Mouse (Mus musculus): ENCODE data around the gene Ntm.

The Ntm gene

GRCm38 (mm10) chr9:29222915-29223545 is 739.9 kb downstream of the Ntm start:
- no peak for DNase-seq (ENCODE audit: low read depth)

- DNase-seq (ENCODE audit: low read depth): no peak
Observed at GRCm38 (mm10) chr9:29220941-29221615, 741.9 kb downstream of the Ntm start.

- no peak for DNase-seq (ENCODE audit: low read depth)
Observed at GRCm38 (mm10) chr9:29220493-29220892, 742.4 kb downstream of the Ntm start.

GRCm38 (mm10) chr9:29217951-29218350 is 745.0 kb downstream of the Ntm start:
- no peak for DNase-seq (ENCODE audit: low read depth)

- DNase-seq (ENCODE audit: low read depth): no peak
Observed at GRCm38 (mm10) chr9:29216528-29216927, 746.4 kb downstream of the Ntm start.

GRCm38 (mm10) chr9:29215796-29216195 is 747.1 kb downstream of the Ntm start:
- DNase-seq (ENCODE audit: low read depth): no peak

GRCm38 (mm10) chr9:29215241-29215640 is 747.7 kb downstream of the Ntm start:
- DNase-seq (ENCODE audit: low read depth): no peak

GRCm38 (mm10) chr9:29209243-29209642 is 753.7 kb downstream of the Ntm start:
- no peak for DNase-seq (ENCODE audit: low read depth)

- DNase-seq (ENCODE audit: low read depth): no peak
Observed at GRCm38 (mm10) chr9:29208142-29208541, 754.8 kb downstream of the Ntm start.

- no peak for DNase-seq (ENCODE audit: low read depth)
Observed at GRCm38 (mm10) chr9:29205680-29206079, 757.3 kb downstream of the Ntm start.

- DNase-seq (ENCODE audit: low read depth): no peak
Observed at GRCm38 (mm10) chr9:29202196-29202595, 760.7 kb downstream of the Ntm start.

GRCm38 (mm10) chr9:29201163-29202053 is 761.5 kb downstream of the Ntm start:
- no peak for DNase-seq (ENCODE audit: low read depth)

- no peak for DNase-seq (ENCODE audit: low read depth)
Observed at GRCm38 (mm10) chr9:29197046-29197445, 765.9 kb downstream of the Ntm start.

GRCm38 (mm10) chr9:29194265-29194664 is 768.7 kb downstream of the Ntm start:
- no peak for DNase-seq (ENCODE audit: low read depth)

- no peak for DNase-seq (ENCODE audit: low read depth)
Observed at GRCm38 (mm10) chr9:29183011-29183410, 779.9 kb downstream of the Ntm start.

- DNase-seq (ENCODE audit: low read depth): no peak
Observed at GRCm38 (mm10) chr9:29181661-29182060, 781.3 kb downstream of the Ntm start.

GRCm38 (mm10) chr9:29165731-29166130 is 797.2 kb downstream of the Ntm start:
- no peak for DNase-seq (ENCODE audit: low read depth)

GRCm38 (mm10) chr9:29161059-29161642 is 801.8 kb downstream of the Ntm start:
- DNase-seq (ENCODE audit: low read depth): no peak

GRCm38 (mm10) chr9:29145901-29146300 is 817.0 kb downstream of the Ntm start:
- peak; percentile 16 for DNase-seq (ENCODE audit: low read depth)

GRCm38 (mm10) chr9:29136039-29136438 is 826.9 kb downstream of the Ntm start:
- DNase-seq (ENCODE audit: low read depth): no peak

GRCm38 (mm10) chr9:29130717-29131292 is 832.1 kb downstream of the Ntm start:
- no peak for DNase-seq (ENCODE audit: low read depth)

- DNase-seq (ENCODE audit: low read depth): no peak
Observed at GRCm38 (mm10) chr9:29130316-29130715, 832.6 kb downstream of the Ntm start.
